ENCODE assay signal across 8 mouse cellular contexts in genomic region chr15:84191724-84192057, GRCm38 (mm10). TPM values are rescaled to one million over a fixed set of nuclear protein-coding genes. Genes with fewer than 3 reads are reported as not detected.
A peak's percentile ranks its signal among the peaks of the same experiment; 100 is the strongest.
DNase-seq lines count a peak whose midpoint lies in the region; ATAC-seq lines count a peak whose summit lies in the region.

No protein-coding gene starts in this region.

- H3K27me3 ChIP-seq in kidney, embryonic 16.5 days (ENCODE audit: insufficient read depth, low read length) = no peaks in the 10 kb centered on the region
- H3K27me3 ChIP-seq in embryonic facial prominence, embryonic 10.5 days (replicated peaks; ENCODE audit: low read depth, poor library complexity, severe bottlenecking) = no peaks in the 10 kb centered on the region
- no peaks in the 10 kb centered on the region for H3K27me3 ChIP-seq in hindbrain, embryonic 15.5 days
- no peaks in the 10 kb centered on the region for H3K27me3 ChIP-seq in midbrain, embryonic 14.5 days (ENCODE audit: control insufficient read depth, insufficient read depth, low read length)

- H3K27ac ChIP-seq in kidney, embryonic 16.5 days (ENCODE audit: low read length) = peak overlapping the region; percentile 96
- H3K27ac ChIP-seq in embryonic facial prominence, embryonic 10.5 days (replicated peaks) = peak overlapping the region; percentile 95
- peak overlapping the region; percentile 89 for H3K27ac ChIP-seq in hindbrain, embryonic 15.5 days (replicated peaks)
- peak overlapping the region; percentile 84 for H3K27ac ChIP-seq in midbrain, embryonic 14.5 days (replicated peaks; ENCODE audit: low read depth, low read length)

- whole genome bisulfite sequencing in kidney, embryonic 16.5 days = 2% methylated on average over 9 of the region's 9 CpGs
- 2% methylated on average over 9 of the region's 9 CpGs for WGBS in embryonic facial prominence, embryonic 10.5 days
- under 1% methylated on average over 9 of the region's 9 CpGs for WGBS in hindbrain, embryonic 15.5 days
- WGBS in midbrain, embryonic 14.5 days = 1% methylated on average over 9 of the region's 9 CpGs

- peaks cover 10% of the 10 kb centered on the region for H3K4me1 ChIP-seq in kidney, embryonic 16.5 days (ENCODE audit: insufficient read depth, low read length)
- H3K4me1 ChIP-seq in embryonic facial prominence, embryonic 10.5 days = peaks cover 25% of the 10 kb centered on the region
- peaks cover 15% of the 10 kb centered on the region for H3K4me1 ChIP-seq in hindbrain, embryonic 15.5 days (replicated peaks)
- H3K4me1 ChIP-seq in midbrain, embryonic 14.5 days (ENCODE audit: control insufficient read depth, insufficient read depth, low read length) = peaks cover 13% of the 10 kb centered on the region; the same call in 1 of the 2 replicates

- peaks cover 11% of the 10 kb centered on the region for H3K36me3 ChIP-seq in kidney, embryonic 16.5 days (ENCODE audit: insufficient read depth, low read length)
- peaks cover 23% of the 10 kb centered on the region for H3K36me3 ChIP-seq in embryonic facial prominence, embryonic 10.5 days (replicated peaks)
- H3K36me3 ChIP-seq in hindbrain, embryonic 15.5 days = peaks cover 5% of the 10 kb centered on the region; the same call in 1 of the 2 replicates
- peaks cover 12% of the 10 kb centered on the region for H3K36me3 ChIP-seq in midbrain, embryonic 14.5 days (ENCODE audit: control insufficient read depth, insufficient read depth, low read length)

- DNase-seq in kidney, adult 18-20 months = no peak
- no peak for DNase-seq in embryonic facial prominence, embryonic 10.5 days (ENCODE audit: low spot score)
- no peak for DNase-seq in midbrain, embryonic 14.5 days
- no peak for DNase-seq in left cerebral cortex, adult 8-10 months (ENCODE audit: low spot score in 2 of 2)
- DNase-seq in natural killer cell, adult 2 months (ENCODE audit: low spot score in 2 of 2) = no peak

- H3K9me3 ChIP-seq in kidney, embryonic 16.5 days (ENCODE audit: low read length) = no peaks in the 10 kb centered on the region
- no peaks in the 10 kb centered on the region for H3K9me3 ChIP-seq in embryonic facial prominence, embryonic 10.5 days
- no peaks in the 10 kb centered on the region for H3K9me3 ChIP-seq in hindbrain, embryonic 15.5 days
- H3K9me3 ChIP-seq in midbrain, embryonic 14.5 days (ENCODE audit: control insufficient read depth, low read length) = no peaks in the 10 kb centered on the region

- peak overlapping the region; percentile 91 for H3K9ac ChIP-seq in kidney, embryonic 16.5 days (replicated peaks; ENCODE audit: low read length)
- H3K9ac ChIP-seq in hindbrain, embryonic 15.5 days = peak overlapping the region; percentile 83
- peak overlapping the region; percentile 74 for H3K9ac ChIP-seq in midbrain, embryonic 14.5 days (replicated peaks; ENCODE audit: low read length)

- peak overlapping the region; percentile 62 for H3K4me2 ChIP-seq in kidney, embryonic 16.5 days (replicated peaks; ENCODE audit: low read depth, low read length)
- peak overlapping the region; percentile 68 for H3K4me2 ChIP-seq in hindbrain, embryonic 15.5 days
- H3K4me2 ChIP-seq in midbrain, embryonic 14.5 days (ENCODE audit: low read length) = peak overlapping the region; percentile 78

- ATAC-seq in kidney, embryonic 16.5 days (ENCODE audit: low FRiP score, low TSS enrichment) = no peak
- no peak for ATAC-seq in hindbrain, embryonic 15.5 days (ENCODE audit: low FRiP score, low read depth)
- no peak for ATAC-seq in midbrain, embryonic 14.5 days (ENCODE audit: low FRiP score, low TSS enrichment)
- no peak for ATAC-seq in cerebellum, adult (ENCODE audit: insufficient number of reproducible peaks, low FRiP score, low TSS enrichment)

- H3K4me3 ChIP-seq in kidney, embryonic 16.5 days (ENCODE audit: low read length) = peak overlapping the region; percentile 94
- H3K4me3 ChIP-seq in embryonic facial prominence, embryonic 10.5 days = peak overlapping the region; percentile 99
- peak overlapping the region; percentile 88 for H3K4me3 ChIP-seq in hindbrain, embryonic 15.5 days
- peak overlapping the region; percentile 89 for H3K4me3 ChIP-seq in midbrain, embryonic 14.5 days (replicated peaks; ENCODE audit: low read depth, low read length)

RNA-seq across cellular contexts. Expression of gene Samm50, which starts 0.3 kb away (rescaled TPM):
- polyA plus RNA-seq in kidney, embryonic 16.5 days (2015; fragmentation: Nextera tagmentation; extraction: Ambion mirVana) = 136 and 143 TPM in 2 replicates
- 113 TPM in 2 replicates for polyA plus RNA-seq in embryonic facial prominence, embryonic 10.5 days (2016; fragmentation: Nextera tagmentation; extraction: Ambion mirVana)
- polyA plus RNA-seq in hindbrain, embryonic 15.5 days (2015; fragmentation: Nextera tagmentation; extraction: Ambion mirVana) = 85.9 and 88.6 TPM in 2 replicates
- polyA plus RNA-seq in midbrain, embryonic 14.5 days (2014; fragmentation: Nextera tagmentation; extraction: Ambion mirVana) = 54.2 and 70.8 TPM in 2 replicates
- total RNA-seq in left cerebral cortex, adult 8-10 months (2022) = 100 to 1,000 TPM; 102 to 106 (median 104) TPM

RNA-seq across cellular contexts. Expression of gene Pnpla3, which starts 24.1 kb away (rescaled TPM):
- 0.53 and 1.1 TPM in 2 replicates for polyA plus RNA-seq in kidney, embryonic 16.5 days (2015; fragmentation: Nextera tagmentation; extraction: Ambion mirVana)
- polyA plus RNA-seq in embryonic facial prominence, embryonic 10.5 days (2016; fragmentation: Nextera tagmentation; extraction: Ambion mirVana) = 0.89 and 1.5 TPM in 2 replicates
- 5.0 and 6.6 TPM in 2 replicates for polyA plus RNA-seq in hindbrain, embryonic 15.5 days (2015; fragmentation: Nextera tagmentation; extraction: Ambion mirVana)
- 3.3 and 4.5 TPM in 2 replicates for polyA plus RNA-seq in midbrain, embryonic 14.5 days (2014; fragmentation: Nextera tagmentation; extraction: Ambion mirVana)
- 10 to 100 TPM in 3 of 4 experiments, 1 to 10 TPM in 1; 9.3 to 12.4 (median 12.2) TPM for total RNA-seq in left cerebral cortex, adult 8-10 months (2022)

RNA-seq across cellular contexts. Expression of gene Parvb, which starts 40.2 kb away (rescaled TPM):
- 3.1 and 3.5 TPM in 2 replicates for polyA plus RNA-seq in kidney, embryonic 16.5 days (2015; fragmentation: Nextera tagmentation; extraction: Ambion mirVana)
- polyA plus RNA-seq in embryonic facial prominence, embryonic 10.5 days (2016; fragmentation: Nextera tagmentation; extraction: Ambion mirVana) = 7.1 and 8.4 TPM in 2 replicates
- polyA plus RNA-seq in hindbrain, embryonic 15.5 days (2015; fragmentation: Nextera tagmentation; extraction: Ambion mirVana) = 3.7 and 5.5 TPM in 2 replicates
- polyA plus RNA-seq in midbrain, embryonic 14.5 days (2014; fragmentation: Nextera tagmentation; extraction: Ambion mirVana) = 4.4 and 4.9 TPM in 2 replicates
- 10 to 100 TPM; 15.8 to 20.0 (median 17.9) TPM for total RNA-seq in left cerebral cortex, adult 8-10 months (2022)
